Mouse (Mus musculus): ENCODE results near the gene Cdk19. TPM values are rescaled to one million over a fixed set of nuclear protein-coding genes. Genes with fewer than 3 reads are reported as not detected.

The Cdk19 gene
- total RNA-seq, 2 experiments from 2014 or later: 11.9 to 15.7 TPM

- intact Hi-C loops (cut with DNase I): no loop called here
- DNase-seq (ENCODE audit: low spot score): no peak
These were observed 92.6 kb downstream of the Cdk19 start for GRCm38 (mm10) chr10:40431957-40432356.

GRCm38 (mm10) chr10:40432375-40432774 is 93.0 kb downstream of the Cdk19 start:
- intact Hi-C loops (cut with DNase I): no loop called here
- no peak for DNase-seq (ENCODE audit: low spot score)

- DNase-seq (ENCODE audit: low spot score): no peak
- intact Hi-C loops (cut with DNase I): no loop called here
These were observed 96.0 kb downstream of the Cdk19 start for GRCm38 (mm10) chr10:40435402-40435801.

GRCm38 (mm10) chr10:40437117-40437516 is 97.8 kb downstream of the Cdk19 start:
- intact Hi-C loops (cut with DNase I): no loop called here
- no peak for DNase-seq (ENCODE audit: low spot score)

GRCm38 (mm10) chr10:40440740-40441139 is 101.4 kb downstream of the Cdk19 start:
- no peak for DNase-seq (ENCODE audit: low spot score)
- intact Hi-C loops (cut with DNase I): no loop called here

DNA sequence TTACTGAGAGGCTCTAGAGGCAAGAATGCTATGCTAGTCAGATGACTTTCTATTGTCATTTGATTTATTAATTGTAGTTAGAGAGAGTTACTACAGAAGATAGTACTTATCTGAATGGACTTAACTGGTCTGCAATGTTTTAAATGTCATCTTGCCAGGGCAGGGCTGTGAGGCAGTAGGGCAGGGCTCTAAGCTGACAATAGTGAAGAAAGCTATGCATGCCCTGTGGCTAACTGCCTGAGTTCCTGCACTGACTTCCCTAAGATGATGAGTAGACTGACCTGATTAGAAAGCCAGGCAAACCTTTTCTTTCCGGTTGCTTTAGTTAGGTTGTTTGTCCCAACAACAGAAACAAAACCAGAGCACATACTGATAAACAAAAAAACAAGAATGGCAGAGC is 102.7 kb downstream of the Cdk19 start:
- DNase-seq (ENCODE audit: low spot score): no peak
- intact Hi-C loops (cut with DNase I): no loop called here

- DNase-seq (ENCODE audit: low spot score): no peak
- intact Hi-C loops (cut with DNase I): no loop called here
These were observed 104.0 kb downstream of the Cdk19 start for GRCm38 (mm10) chr10:40443371-40443770.

GRCm38 (mm10) chr10:40443806-40444357 is 104.5 kb downstream of the Cdk19 start:
- intact Hi-C loops (cut with DNase I): no loop called here
- DNase-seq (ENCODE audit: low spot score): no peak

- intact Hi-C loops (cut with DNase I): no loop called here
- DNase-seq (ENCODE audit: low spot score): no peak
These were observed 105.2 kb downstream of the Cdk19 start for GRCm38 (mm10) chr10:40444586-40444985.

DNA sequence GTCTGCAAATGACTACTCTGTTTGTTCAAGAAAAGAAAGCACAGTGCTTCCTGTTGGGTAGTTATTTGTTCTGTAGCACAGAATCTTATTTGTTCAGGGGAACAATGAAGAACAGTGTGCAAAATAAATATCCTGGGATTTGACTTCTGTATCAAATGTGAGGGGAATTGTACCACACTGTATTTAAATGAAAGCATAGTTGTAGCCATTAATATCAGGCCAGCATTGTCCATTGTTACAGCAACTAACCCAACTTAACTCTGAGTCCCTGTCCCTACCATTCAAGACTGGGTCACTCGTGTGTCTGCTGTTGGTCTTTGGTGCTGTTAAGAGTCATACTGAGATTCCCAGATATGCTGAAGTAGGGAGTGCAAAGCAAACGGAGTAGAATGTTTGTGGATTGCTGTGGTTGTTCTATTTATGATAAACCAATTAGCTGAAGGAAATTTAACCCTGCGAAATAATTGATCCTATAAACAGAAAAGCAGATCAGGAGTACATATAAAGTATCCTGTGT is 106.8 kb downstream of the Cdk19 start:
- DNase-seq (ENCODE audit: low spot score): no peak
- intact Hi-C loops (cut with DNase I): no loop called here

GRCm38 (mm10) chr10:40446630-40447029 is 107.3 kb downstream of the Cdk19 start:
- no peak for DNase-seq (ENCODE audit: low spot score)
- intact Hi-C loops (cut with DNase I): no loop called here

DNA sequence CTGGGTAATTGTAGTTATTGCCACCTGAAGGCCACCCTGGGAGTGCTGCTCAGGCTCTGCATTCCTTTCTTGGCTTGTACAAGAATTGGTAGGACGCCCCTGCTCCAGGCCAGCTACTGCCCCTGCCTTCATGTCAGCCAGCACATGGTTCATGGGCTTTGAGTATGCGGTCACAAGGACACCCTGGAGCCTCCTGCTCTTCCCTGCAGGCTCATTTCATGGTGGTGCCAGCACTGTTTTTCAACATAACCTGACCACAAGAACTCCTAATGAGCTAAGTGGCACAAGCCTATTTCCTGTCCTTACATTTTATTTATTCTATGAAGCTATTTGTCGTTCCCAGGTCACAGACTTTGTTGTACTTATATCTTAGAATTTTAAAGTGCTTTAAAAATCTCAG is 107.9 kb downstream of the Cdk19 start:
- intact Hi-C loops (cut with DNase I): no loop called here
- DNase-seq (ENCODE audit: low spot score): no peak

GRCm38 (mm10) chr10:40447921-40448320 is 108.6 kb downstream of the Cdk19 start:
- intact Hi-C loops (cut with DNase I): no loop called here
- no peak for DNase-seq (ENCODE audit: low spot score)

GRCm38 (mm10) chr10:40448444-40448843 is 109.1 kb downstream of the Cdk19 start:
- intact Hi-C loops (cut with DNase I): no loop called here

DNA sequence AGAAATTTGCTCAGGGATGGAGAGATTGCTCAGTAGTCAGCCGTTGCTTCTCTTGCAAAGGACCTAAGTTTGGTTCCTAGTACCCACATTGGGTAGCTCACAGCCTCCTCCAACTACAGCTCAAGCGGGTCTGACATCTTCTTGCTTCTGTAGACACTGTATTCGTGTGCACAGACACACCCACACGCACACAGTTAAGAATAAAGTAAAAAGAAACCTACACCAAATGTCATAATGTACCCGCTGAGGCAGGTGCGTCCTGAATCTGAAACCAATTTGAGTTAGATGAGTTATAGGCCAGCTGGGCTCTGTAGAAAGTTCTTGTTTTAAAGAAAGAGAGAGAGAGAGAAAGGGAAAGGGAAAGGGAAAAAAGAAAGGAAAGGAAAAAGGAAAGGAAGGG is 110.2 kb downstream of the Cdk19 start:
- DNase-seq (ENCODE audit: low spot score): no peak
- intact Hi-C loops (cut with DNase I): no loop called here

More at GRCm38 (mm10) chr10:40448444-40448843, 109.1 kb downstream of the Cdk19 start:
- DNase-seq (ENCODE audit: low spot score): no peak

DNA sequence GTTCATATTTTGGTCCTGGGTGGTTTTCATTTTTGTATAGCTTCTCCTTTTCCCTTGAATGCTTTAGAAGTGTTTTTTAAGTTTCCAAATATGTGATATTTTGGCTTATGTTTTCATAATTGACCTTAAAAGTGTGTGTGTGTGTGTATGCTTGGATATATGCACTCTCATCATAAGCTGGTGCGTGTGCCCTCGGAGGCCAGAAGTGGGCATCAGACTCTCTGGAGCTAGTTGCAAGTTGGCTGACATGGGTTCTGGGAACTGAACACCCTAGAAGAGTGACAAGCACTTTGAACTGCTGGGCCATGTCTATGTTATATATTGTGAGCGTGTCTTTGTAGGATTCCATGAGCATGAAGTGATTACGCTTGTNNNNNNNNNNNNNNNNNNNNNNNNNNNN is 110.8 kb downstream of the Cdk19 start:
- DNase-seq (ENCODE audit: low spot score): no peak
- intact Hi-C loops (cut with DNase I): no loop called here

GRCm38 (mm10) chr10:40457116-40457515 is 117.8 kb downstream of the Cdk19 start:
- intact Hi-C loops (cut with DNase I): no loop called here

GRCm38 (mm10) chr10:40459141-40459540 is 119.8 kb downstream of the Cdk19 start:
- DNase-seq (ENCODE audit: low spot score): no peak
- intact Hi-C loops (cut with DNase I): no loop called here

More at GRCm38 (mm10) chr10:40457116-40457515, 117.8 kb downstream of the Cdk19 start:
- DNase-seq (ENCODE audit: low spot score): no peak

GRCm38 (mm10) chr10:40461362-40461761 is 122.0 kb downstream of the Cdk19 start:
- intact Hi-C loops (cut with DNase I): no loop called here
- DNase-seq (ENCODE audit: low spot score): no peak

- no peak for DNase-seq (ENCODE audit: low spot score)
- intact Hi-C loops (cut with DNase I): no loop called here
These were observed 122.9 kb downstream of the Cdk19 start for GRCm38 (mm10) chr10:40462257-40462656.

DNA sequence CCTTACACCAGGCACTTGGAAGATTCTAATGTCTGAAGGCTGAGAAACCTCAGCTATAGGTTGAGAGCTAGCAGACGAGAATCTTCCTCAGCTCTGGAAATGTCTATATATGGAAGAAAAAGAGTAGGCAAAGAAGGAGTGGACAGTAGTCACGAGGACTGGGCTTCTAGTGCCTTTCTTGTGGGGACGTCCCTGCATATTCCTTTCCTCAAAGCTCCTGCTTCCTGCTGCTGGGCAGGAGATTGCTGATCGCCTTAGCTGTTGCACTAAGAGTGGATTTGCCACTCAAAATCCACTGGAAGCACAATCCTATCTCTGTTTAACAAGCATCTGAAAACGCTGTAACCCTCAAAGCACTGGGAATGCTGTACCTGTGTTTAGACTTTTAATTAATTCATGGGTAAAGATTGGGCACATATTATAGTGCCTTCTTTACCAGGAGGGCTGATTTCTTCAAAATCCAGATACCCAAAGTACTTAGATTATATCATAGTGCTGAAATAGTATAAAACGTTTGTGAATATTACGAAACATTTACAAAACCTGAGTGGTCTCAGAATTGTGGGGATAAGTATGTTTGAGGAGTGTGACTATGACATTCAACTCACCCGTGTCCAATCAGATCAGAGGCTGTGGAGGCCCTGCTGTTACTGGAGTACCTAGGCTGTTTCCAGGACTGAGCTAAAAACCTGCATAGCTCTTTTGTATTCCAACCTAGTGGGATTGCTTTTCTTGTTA is 128.0 kb downstream of the Cdk19 start:
- DNase-seq (ENCODE audit: low spot score): no peak
- intact Hi-C loops (cut with DNase I): no loop called here

DNA sequence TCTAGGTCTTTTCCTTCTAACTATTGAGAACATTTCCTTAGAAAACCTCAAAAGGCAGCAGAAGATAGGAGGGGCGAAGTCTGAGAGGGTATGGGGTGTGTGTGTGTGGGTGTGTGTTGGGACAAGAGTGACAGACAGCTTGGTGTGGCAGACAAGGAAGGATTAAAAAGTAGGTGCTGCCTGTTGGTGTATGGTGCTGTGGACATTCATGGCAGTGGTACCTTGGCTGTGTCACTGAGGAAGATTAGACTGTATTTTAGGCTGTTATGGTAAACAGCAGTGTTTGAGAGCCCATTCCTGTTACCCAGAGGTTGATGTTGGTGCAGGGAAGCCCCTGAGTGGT is 128.5 kb downstream of the Cdk19 start:
- no peak for DNase-seq (ENCODE audit: low spot score)
- intact Hi-C loops (cut with DNase I): no loop called here
